Mouse (Mus musculus): Measurements from ENCODE around the gene Cct5. TPM values are rescaled to one million over a fixed set of nuclear protein-coding genes. Genes with fewer than 3 reads are reported as not detected.
"Not testable (repeated sequence)": the region's sequence is repeated elsewhere in the genome, so short reads cannot be mapped to it uniquely, and the experiment has no call there.

Cct5 gene
- polyA plus RNA-seq, 1 experiment from 2014 or later, result 566 TPM

- 93% methylated on average over 7 of the region's 7 CpGs for WGBS
- peaks cover 73% of the 10 kb centered on the region for H3K36me3 ChIP-seq
Observed at GRCm38 (mm10) chr15:31595651-31596050, 6.0 kb downstream of the Cct5 start.

GRCm38 (mm10) chr15:31594260-31594659 is 7.3 kb downstream of the Cct5 start:
- H3K27me3 ChIP-seq, result no peaks in the 10 kb centered on the region
- no peak overlapping the region for H3K4me3 ChIP-seq
- H3K4me2 ChIP-seq, result no peak overlapping the region
- no peaks in the 10 kb centered on the region for H3K9me3 ChIP-seq
- WGBS, result 95% methylated on average over 14 of the region's 14 CpGs
- no peak for ATAC-seq (ENCODE audit: insufficient number of reproducible peaks, insufficient read depth, low FRiP score, low TSS enrichment, low read depth)
- H3K9ac ChIP-seq, result no peak overlapping the region
- H3K4me1 ChIP-seq, result peaks cover 5% of the 10 kb centered on the region
- no peak overlapping the region for H3K27ac ChIP-seq
- H3K36me3 ChIP-seq, result peaks cover 87% of the 10 kb centered on the region

More at GRCm38 (mm10) chr15:31595651-31596050, 6.0 kb downstream of the Cct5 start:
- Histone ChIP-seq H3K27me3 (no peaks in the 10 kb centered on the region), H3K9me3 (no peaks in the 10 kb centered on the region), H3K4me3 (no peak overlapping the region), H3K4me2 (no peak overlapping the region), H3K9ac (no peak overlapping the region), H3K27ac (no peak overlapping the region), H3K4me1 (peaks cover 18% of the 10 kb centered on the region)
- ATAC-seq (ENCODE audit: insufficient number of reproducible peaks, insufficient read depth, low FRiP score, low TSS enrichment, low read depth), result no peak

- H3K9ac ChIP-seq, result no peak overlapping the region
- H3K4me3 ChIP-seq, result no peak overlapping the region
- 86% methylated on average over 8 of the region's 8 CpGs for WGBS
- no peak overlapping the region for H3K27ac ChIP-seq
- no peaks in the 10 kb centered on the region for H3K27me3 ChIP-seq
- H3K36me3 ChIP-seq, result peaks cover 91% of the 10 kb centered on the region
- H3K4me2 ChIP-seq, result no peak overlapping the region
- no peaks in the 10 kb centered on the region for H3K4me1 ChIP-seq
- ATAC-seq (ENCODE audit: insufficient number of reproducible peaks, insufficient read depth, low FRiP score, low TSS enrichment, low read depth), result no peak
- no peaks in the 10 kb centered on the region for H3K9me3 ChIP-seq
Observed at GRCm38 (mm10) chr15:31592531-31592930, 9.1 kb downstream of the Cct5 start.

DNA sequence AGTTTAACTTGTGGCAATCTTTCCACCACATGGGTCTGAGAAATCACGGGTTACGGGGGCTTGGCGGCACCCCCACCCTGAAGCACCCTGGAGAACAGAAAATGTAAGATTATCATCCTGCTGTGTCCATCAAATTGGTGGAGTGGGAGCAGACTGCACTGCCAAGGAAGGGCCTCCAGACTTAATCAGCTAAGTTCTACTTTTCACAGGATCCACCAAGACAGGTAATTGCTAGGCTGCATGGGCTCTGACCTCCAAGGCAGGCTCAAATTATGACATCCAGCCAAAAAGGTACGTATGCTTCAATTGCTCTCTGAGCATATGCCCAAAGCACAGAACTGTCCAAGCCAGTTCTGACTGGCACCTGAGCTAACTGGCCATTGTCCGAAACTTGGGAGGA is 11.4 kb downstream of the Cct5 start:
- Histone ChIP-seq H3K36me3 (peaks cover 68% of the 10 kb centered on the region), H3K27me3 (no peaks in the 10 kb centered on the region), H3K4me1 (no peaks in the 10 kb centered on the region), H3K27ac (no peak overlapping the region), H3K4me3 (no peak overlapping the region), H3K9me3 (no peaks in the 10 kb centered on the region), H3K4me2 (no peak overlapping the region), H3K9ac (no peak overlapping the region)
- WGBS, result 92% methylated on average over 5 of the region's 5 CpGs
- ATAC-seq (ENCODE audit: insufficient number of reproducible peaks, insufficient read depth, low FRiP score, low TSS enrichment, low read depth), result no peak

- peaks cover 57% of the 10 kb centered on the region for H3K36me3 ChIP-seq
- no peak overlapping the region for H3K4me3 ChIP-seq
- H3K4me1 ChIP-seq, result no peaks in the 10 kb centered on the region
- no peak overlapping the region for H3K9ac ChIP-seq
- no peak overlapping the region for H3K4me2 ChIP-seq
- no peaks in the 10 kb centered on the region for H3K9me3 ChIP-seq
- no peak overlapping the region for H3K27ac ChIP-seq
- WGBS, result 62% methylated on average over 8 of the region's 8 CpGs
- no peaks in the 10 kb centered on the region for H3K27me3 ChIP-seq
- no peak; the same call in 1 of the 2 replicates for ATAC-seq (ENCODE audit: insufficient number of reproducible peaks, insufficient read depth, low FRiP score, low TSS enrichment, low read depth)
Observed at GRCm38 (mm10) chr15:31588989-31589640, 12.5 kb downstream of the Cct5 start.

DNA sequence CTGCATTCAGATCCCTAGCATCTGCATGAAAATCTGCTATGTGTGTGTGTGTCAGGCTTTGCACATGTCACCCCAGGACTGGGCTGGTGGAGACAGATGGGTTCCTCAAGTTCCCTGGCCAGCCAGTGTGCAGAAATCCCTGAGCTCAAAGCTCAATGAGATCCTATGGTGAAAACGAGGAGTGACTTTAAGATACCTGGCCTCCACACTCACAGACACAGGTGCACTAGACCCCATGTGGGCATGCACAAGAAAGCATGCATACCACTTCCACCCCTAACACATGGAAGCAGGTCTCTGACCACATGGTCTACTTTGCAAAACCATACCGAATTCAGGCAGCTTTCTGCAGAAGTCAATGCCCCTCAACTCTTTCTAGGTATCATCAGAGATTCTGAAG is 13.8 kb downstream of the Cct5 start:
- no peaks in the 10 kb centered on the region for H3K9me3 ChIP-seq
- no peak overlapping the region for H3K9ac ChIP-seq
- no peak for ATAC-seq (ENCODE audit: insufficient number of reproducible peaks, insufficient read depth, low FRiP score, low TSS enrichment, low read depth)
- 70% methylated on average over 2 of the region's 2 CpGs for WGBS
- H3K27me3 ChIP-seq, result no peaks in the 10 kb centered on the region
- no peaks in the 10 kb centered on the region for H3K4me1 ChIP-seq
- no peak overlapping the region for H3K27ac ChIP-seq
- H3K4me2 ChIP-seq, result no peak overlapping the region
- peaks cover 44% of the 10 kb centered on the region for H3K36me3 ChIP-seq
- H3K4me3 ChIP-seq, result no peak overlapping the region

- no peaks in the 10 kb centered on the region for H3K9me3 ChIP-seq
- no peaks in the 10 kb centered on the region for H3K4me1 ChIP-seq
- no peak overlapping the region for H3K4me2 ChIP-seq
- H3K4me3 ChIP-seq, result no peak overlapping the region
- H3K36me3 ChIP-seq, result peaks cover 31% of the 10 kb centered on the region
- no peak for ATAC-seq (ENCODE audit: insufficient number of reproducible peaks, insufficient read depth, low FRiP score, low TSS enrichment, low read depth)
- H3K27ac ChIP-seq, result no peak overlapping the region
- no peak overlapping the region for H3K9ac ChIP-seq
- 5% methylated on average over 4 of the region's 4 CpGs for WGBS
- H3K27me3 ChIP-seq, result no peaks in the 10 kb centered on the region
Observed at GRCm38 (mm10) chr15:31586519-31586918, 15.1 kb downstream of the Cct5 start.

- H3K4me2 ChIP-seq, result no peak overlapping the region
- H3K36me3 ChIP-seq, result peaks cover 27% of the 10 kb centered on the region
- no peak overlapping the region for H3K27ac ChIP-seq
- WGBS, result 83% methylated on average over 5 of the region's 5 CpGs
- no peaks in the 10 kb centered on the region for H3K9me3 ChIP-seq
- no peak overlapping the region for H3K9ac ChIP-seq
- ATAC-seq (ENCODE audit: insufficient number of reproducible peaks, insufficient read depth, low FRiP score, low TSS enrichment, low read depth), result no peak
- H3K27me3 ChIP-seq, result no peaks in the 10 kb centered on the region
- H3K4me1 ChIP-seq, result no peaks in the 10 kb centered on the region
- no peak overlapping the region for H3K4me3 ChIP-seq
Observed at GRCm38 (mm10) chr15:31586088-31586487, 15.5 kb downstream of the Cct5 start.

GRCm38 (mm10) chr15:31585238-31585637 is 16.4 kb downstream of the Cct5 start:
- no peaks in the 10 kb centered on the region for H3K9me3 ChIP-seq
- H3K36me3 ChIP-seq, result peaks cover 18% of the 10 kb centered on the region
- H3K27ac ChIP-seq, result no peak overlapping the region
- H3K4me2 ChIP-seq, result no peak overlapping the region
- ATAC-seq (ENCODE audit: insufficient number of reproducible peaks, insufficient read depth, low FRiP score, low TSS enrichment, low read depth), result no peak
- 73% methylated on average over 7 of the region's 7 CpGs for WGBS
- no peaks in the 10 kb centered on the region for H3K4me1 ChIP-seq
- no peaks in the 10 kb centered on the region for H3K27me3 ChIP-seq
- no peak overlapping the region for H3K4me3 ChIP-seq
- H3K9ac ChIP-seq, result no peak overlapping the region

DNA sequence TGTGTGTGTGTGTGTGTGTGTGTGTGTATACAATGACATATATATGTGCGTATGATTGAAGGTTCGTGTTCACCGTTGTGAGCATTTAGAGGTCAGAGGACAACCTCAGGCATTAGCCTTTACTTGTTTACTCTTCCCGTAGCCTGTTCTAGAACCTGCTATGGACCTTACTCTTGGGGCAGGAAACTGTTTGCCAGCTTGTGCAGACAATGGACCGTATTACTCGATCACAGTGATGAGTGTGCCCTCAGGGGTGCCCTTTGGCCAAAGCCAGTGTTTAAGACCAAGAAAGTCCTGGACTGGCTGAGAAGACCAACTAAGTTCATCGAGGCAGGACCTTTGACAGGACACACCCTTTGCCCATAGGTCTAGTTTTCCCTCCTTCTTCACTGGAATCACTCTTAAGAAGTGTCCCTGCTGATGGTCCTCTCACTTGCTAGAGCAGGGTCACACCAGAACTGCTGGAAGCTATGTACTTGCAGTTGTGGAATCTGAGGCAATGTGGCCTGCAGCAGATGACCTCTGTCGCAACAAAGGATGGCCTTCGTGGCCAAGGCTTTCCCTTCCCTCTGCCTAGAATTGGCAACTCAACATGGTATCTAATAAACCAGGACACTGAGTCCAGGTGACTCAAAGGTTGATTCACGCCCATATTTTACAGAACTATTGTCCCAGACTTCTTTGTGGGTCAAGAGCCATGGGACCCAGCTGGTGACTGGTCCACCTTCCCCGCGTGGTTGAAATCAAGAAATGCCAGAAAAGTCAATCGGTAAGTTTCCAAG is 18.1 kb downstream of the Cct5 start:
- Histone ChIP-seq H3K27ac (no peak overlapping the region), H3K9me3 (no peaks in the 10 kb centered on the region), H3K4me3 (no peak overlapping the region), H3K27me3 (no peaks in the 10 kb centered on the region), H3K4me2 (no peak overlapping the region), H3K9ac (no peak overlapping the region), H3K36me3 (0 out of 2 replicates have a peak, but pooled peaks cover under 1% of the 10 kb centered on the region), H3K4me1 (no peaks in the 10 kb centered on the region)
- WGBS, result 89% methylated on average over 13 of the region's 13 CpGs
- ATAC-seq (ENCODE audit: insufficient number of reproducible peaks, insufficient read depth, low FRiP score, low TSS enrichment, low read depth), result no peak

DNA sequence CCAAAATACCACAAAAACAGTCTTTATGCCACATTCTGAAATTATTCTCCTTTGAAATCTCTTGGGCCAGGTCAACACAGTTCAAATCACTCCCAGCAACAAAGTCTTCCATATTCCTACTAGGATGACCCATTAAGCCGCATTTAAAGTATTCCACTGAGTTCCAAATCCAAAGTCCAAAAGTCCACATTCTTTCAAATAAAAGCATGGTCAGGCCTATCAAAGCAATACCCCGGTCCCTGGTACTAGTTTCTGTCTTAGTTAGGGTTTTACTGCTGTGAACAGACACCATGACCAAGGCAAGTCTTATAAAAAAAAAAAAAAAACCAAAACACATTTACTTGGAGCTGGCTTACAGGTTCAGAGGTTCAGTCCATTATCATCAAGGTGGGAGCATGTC is 20.5 kb downstream of the Cct5 start:
- H3K9me3 ChIP-seq; H3K4me2 ChIP-seq; H3K4me3 ChIP-seq; H3K27ac ChIP-seq; H3K4me1 ChIP-seq; H3K9ac ChIP-seq; ATAC-seq (ENCODE audit: insufficient number of reproducible peaks, insufficient read depth, low FRiP score, low TSS enrichment, low read depth); H3K27me3 ChIP-seq; H3K36me3 ChIP-seq: not testable (repeated sequence)
- WGBS, result 90% methylated on average over 2 of the region's 2 CpGs

GRCm38 (mm10) chr15:31576076-31576475 is 25.5 kb downstream of the Cct5 start:
- Histone ChIP-seq H3K36me3 (no peaks in the 10 kb centered on the region), H3K9me3 (no peaks in the 10 kb centered on the region), H3K4me2 (no peak overlapping the region), H3K27me3 (no peaks in the 10 kb centered on the region), H3K27ac (no peak overlapping the region), H3K4me1 (peaks cover 6% of the 10 kb centered on the region; the same call in 1 of the 2 replicates), H3K9ac (no peak overlapping the region), H3K4me3 (no peak overlapping the region)
- no peak for ATAC-seq (ENCODE audit: insufficient number of reproducible peaks, insufficient read depth, low FRiP score, low TSS enrichment, low read depth)
- WGBS, result 74% methylated on average over 5 of the region's 5 CpGs

All from embryonic facial prominence, embryonic 13.5 days (tissue).